Mouse (Mus musculus) embryonic stem cell, embryonic (primary cell): ENCODE measurements at regions not wholly inside any gene's neighbourhood (a gene's known extent, or its start where the extent isn't known, plus 50 kb on each side); places are given as distances from the start of the nearest gene placed in this dataset.

Experiments
- CTCF ChIA-PET, 4 experiments: fragments of 300-600 bp in 2 of 4; fragments of 350-600 bp in 2 of 4; sonication (Branson Sonifier 250); formaldehyde crosslinking; loops; one replicate each; lab custom pipeline; 2022; ENCODE audit warnings: inconsistent platforms in 2 of 4; lab: Charles Lee
- POLR2A ChIA-PET, 4 experiments: fragments of 300-600 bp in 2 of 4; fragments of 350-600 bp in 2 of 4; sonication (Branson Sonifier 250); formaldehyde crosslinking; loops; one replicate each; lab custom pipeline; 2022; ENCODE audit warnings: antibody characterized with exemption in 4 of 4, inconsistent platforms in 1 of 4; lab: Charles Lee

DNA sequence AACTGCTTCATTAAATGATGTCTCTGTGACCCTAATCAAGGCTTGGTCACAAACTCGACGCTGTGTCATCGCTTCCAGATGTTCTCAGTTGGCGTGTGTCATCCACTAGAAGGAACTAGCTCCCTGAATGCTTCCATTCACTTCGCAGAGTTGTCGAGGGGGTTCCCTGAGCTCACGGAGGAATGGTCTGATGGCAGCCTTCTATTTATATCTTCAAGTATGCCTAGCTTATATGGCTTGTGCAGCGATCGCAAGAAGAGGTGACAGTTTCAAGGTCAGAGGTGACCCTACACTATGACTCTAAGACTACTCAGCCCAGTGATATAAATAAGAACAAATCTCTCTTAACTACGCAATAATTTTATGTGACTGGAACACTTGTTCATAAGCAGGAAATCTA lies 126.3 kb downstream of the Nr4a2 start:
- POLR2A ChIA-PET, result no interaction called here
- CTCF ChIA-PET, result interaction anchor here in 1 of 4 experiments (0.5 kb wide), 1 partner anchor 11 kb away, joined by 7 read pairs; no protein-coding TSS in a partner anchor

DNA sequence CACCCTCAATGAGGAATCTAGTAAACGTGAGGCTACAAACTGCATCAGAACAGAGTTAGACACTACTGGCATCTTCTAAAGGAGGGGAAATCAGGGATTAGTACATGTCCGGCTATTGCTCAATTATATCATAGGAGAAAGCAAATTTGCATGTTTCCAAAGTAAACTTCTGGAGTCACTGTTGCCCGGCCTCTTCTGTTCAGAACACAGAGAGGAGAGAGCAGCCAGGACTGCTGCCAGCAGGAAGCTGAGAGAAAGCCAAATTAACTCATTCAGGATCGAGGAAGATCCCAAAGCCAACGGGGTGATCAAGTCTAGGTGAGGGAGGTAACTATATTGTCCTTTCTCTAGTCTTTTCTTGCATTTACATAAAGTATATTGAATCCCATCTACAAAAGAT lies 131.0 kb downstream of the Nr4a2 start:
- POLR2A ChIA-PET, result no interaction called here
- CTCF ChIA-PET, result no interaction called here

DNA sequence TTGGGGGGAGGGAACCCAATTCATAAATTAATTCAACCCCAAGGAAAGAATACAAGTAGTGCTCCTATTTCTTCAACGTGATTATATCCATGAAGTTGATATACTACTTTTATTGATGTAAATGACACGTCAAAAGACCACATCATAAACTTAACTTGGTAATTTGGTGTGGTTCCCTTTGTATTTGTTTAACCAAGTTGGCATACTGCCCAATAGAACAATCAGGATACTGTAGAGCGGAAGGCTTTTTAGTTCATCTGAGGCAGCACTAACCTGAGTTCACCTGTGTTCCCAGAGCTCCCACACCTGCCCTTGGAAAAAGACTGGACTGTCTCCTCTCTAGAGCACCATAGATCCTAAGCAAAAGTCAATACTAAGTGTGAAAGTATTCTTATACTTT lies 132.0 kb downstream of the Nr4a2 start:
- ChIA-PET POLR2A (no interaction called here), CTCF (no interaction called here)

- POLR2A ChIA-PET, result no interaction called here
- CTCF ChIA-PET, result no interaction called here
These were observed 133.0 kb downstream of the Nr4a2 start for GRCm38 (mm10) chr2:56990768-56991167.

- CTCF ChIA-PET, result no interaction called here
- POLR2A ChIA-PET, result no interaction called here
These were observed 140.6 kb downstream of the Nr4a2 start for GRCm38 (mm10) chr2:56983167-56983566.

DNA sequence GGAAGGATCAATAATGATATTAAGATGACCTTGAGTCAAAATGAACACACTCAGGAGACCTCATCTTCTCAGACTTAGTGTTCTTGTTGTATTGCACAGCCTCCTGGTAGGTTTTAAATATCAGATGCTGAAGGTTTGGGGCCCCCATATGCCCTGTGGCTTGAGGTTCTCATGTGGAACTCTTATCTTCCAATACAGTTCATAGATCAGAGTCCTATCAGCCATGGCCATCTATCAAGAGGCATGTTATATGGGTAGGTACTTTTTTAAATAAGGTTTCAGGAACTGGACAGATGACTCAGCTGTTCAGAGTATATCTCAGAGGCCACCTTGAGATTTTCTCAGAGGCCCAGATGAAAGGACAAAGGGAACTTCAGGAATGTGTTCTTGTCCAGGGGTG lies 143.2 kb downstream of the Nr4a2 start:
- CTCF ChIA-PET, result no interaction called here
- POLR2A ChIA-PET, result no interaction called here

DNA sequence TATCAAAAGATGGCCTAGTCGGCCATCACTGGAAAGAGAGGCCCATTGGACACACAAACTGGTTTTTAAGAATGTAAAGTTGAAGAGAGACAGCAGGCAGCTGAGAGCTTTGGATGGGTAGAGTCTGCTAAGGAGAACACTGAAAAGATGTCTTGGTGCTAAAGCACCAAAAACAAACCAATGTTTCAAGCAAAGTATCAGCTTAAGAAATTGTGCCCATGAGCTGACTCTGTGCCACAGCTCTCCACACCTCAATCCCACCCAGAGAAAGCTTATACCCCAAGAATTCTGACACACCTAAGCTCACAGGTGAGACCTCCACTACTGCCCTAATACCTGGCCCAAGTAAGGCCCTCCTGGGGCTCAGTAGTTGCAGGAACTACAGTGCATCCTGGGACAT lies 148.1 kb downstream of the Nr4a2 start:
- ChIA-PET CTCF (no interaction called here), POLR2A (no interaction called here)

GRCm38 (mm10) chr2:56963937-56964695 lies 159.7 kb downstream of the Nr4a2 start:
- ChIA-PET CTCF (no interaction called here), POLR2A (no interaction called here)

- POLR2A ChIA-PET, result no interaction called here
- CTCF ChIA-PET, result no interaction called here
These were observed 164.1 kb downstream of the Nr4a2 start for GRCm38 (mm10) chr2:56959695-56960094.

GRCm38 (mm10) chr2:56953337-56953736 lies 170.5 kb downstream of the Nr4a2 start:
- ChIA-PET CTCF (no interaction called here), POLR2A (no interaction called here)

GRCm38 (mm10) chr2:56912531-56912930 lies 211.3 kb downstream of the Nr4a2 start:
- ChIA-PET POLR2A (no interaction called here), CTCF (no interaction called here)

DNA sequence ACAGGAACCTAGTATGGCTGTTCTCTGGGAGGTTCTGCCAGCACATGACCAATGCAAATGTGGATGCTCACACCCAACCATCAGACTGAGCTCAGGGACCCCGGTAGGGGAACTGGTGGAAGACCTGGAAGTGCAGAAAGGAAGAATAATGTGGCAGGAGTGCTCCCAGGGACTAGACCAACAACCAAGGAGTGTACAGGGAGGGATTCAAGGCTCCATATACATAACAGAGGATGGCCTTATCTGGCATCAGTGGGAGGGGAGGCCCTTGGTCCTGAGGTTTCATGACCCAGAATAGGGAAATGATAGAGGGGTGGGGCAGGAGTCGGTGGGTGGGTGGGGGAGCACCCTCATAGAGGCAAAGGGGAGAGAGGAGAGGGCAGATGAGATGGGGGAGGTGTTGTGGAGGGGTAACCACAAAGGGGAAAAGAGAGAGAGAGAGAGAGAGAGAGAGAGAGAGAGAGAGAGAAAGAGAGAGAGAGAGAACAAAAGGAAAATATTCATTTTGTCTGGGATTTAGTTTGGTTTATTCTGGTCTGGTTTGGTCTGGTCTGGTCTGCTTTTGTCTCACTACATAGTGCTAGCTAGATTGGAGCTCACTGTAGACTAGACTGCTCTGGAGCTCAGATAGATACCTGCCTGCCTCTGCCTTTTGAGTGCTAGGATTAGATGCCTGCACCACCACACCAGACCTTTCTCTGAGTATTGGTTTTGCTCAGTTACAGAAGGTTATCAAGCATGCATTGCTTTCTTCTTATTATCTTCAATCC lies 214.5 kb downstream of the Nr4a2 start:
- POLR2A ChIA-PET, result no interaction called here
- CTCF ChIA-PET, result no interaction called here

DNA sequence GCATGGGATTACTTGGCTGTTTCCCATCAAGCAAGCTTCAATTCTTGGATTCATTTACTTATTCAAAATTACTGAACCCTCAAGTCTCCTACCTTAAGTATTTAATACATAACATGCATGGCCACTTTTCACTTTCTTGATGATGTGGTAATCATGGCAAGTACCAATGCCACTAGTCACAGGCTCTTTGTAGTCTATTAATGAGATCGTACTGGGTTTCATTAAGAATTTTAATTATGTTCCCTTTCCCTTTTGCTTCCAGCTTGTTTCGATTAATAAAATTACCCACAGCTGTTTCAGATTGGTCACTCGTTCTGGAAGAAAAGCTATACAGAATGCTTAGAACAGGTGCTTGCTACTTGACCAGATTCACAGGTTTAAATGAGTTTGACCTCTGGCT lies 238.6 kb downstream of the Nr4a2 start:
- POLR2A ChIA-PET, result no interaction called here
- CTCF ChIA-PET, result no interaction called here

DNA sequence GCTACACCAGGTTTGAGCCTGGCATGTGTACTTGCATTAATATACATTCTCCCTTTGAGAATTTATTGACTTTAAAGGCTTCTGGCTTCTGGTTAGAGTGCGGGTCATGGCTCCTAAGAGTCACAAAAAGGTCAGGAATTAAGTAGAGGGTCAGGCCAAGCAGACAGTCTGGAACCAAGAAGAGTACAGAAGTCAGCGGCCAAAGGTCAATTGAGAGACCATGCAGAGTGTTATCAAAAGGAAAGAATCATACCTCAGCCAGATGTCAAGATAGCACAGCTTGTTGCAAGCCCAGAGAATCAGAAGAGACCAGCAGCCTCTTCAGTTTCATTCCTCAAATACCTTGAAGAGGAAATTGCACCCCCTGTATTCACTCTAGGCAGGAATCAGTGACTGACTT lies 263.0 kb downstream of the Nr4a2 start:
- CTCF ChIA-PET, result interaction anchor here in 1 of 4 experiments (0.6 kb wide), 1 partner anchor 960 kb away, joined by 3 read pairs; no protein-coding TSS in a partner anchor
- POLR2A ChIA-PET, result no interaction called here

DNA sequence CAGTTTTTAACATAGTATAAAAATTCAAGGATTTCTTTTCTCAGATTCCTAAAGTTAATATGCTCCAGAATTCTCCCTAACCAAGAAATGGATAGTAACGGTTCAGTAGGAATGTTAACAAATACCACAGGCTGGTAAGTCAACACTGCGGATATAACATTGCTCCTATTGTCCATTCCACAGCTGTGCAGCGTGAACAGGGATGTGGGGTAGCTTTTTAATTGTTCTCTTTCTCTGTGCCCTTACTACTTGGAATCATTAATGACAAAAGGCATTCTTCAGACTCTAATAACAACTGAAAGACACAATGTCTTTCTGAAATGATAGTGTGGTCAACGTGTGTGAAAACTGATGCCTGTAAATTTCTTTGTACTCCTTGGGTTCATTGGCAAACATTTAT lies 303.3 kb downstream of the Nr4a2 start:
- ChIA-PET CTCF (no interaction called here), POLR2A (no interaction called here)

DNA sequence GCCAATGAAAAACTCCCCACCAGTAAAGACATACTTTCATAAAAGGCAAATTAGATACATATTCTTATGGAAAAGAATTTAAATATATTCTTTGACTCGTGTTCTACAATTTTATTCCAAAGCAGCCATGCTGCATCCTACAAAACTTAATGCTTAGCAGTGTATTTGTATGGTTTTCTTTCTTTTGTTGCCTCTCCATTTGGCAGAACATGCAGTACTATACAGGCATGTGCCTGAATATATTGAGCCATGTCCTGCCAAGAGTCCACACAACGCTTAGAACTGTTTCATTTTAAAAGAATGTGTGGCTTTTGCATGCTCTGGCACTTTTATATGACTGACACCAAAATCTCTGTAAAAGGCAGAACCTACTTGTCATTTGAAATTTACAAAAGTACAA lies 339.0 kb downstream of the Nr4a2 start:
- ChIA-PET CTCF (no interaction called here), POLR2A (no interaction called here)
